Mouse (Mus musculus) heart, embryonic 11.5 days (tissue): Measurements from ENCODE around the gene Adm. TPM values are rescaled to one million over a fixed set of nuclear protein-coding genes. Genes with fewer than 3 reads are reported as not detected.

Source experiments
- ATAC-seq: fragments of 200-750 bp; cut with Nextera tagmentation; replicated peaks from 2 replicates; pipeline ENCODE4 v1.8.0; 2017; ENCODE audit warnings: moderate library complexity; ENCODE audit not compliant: insufficient number of reproducible peaks, low FRiP score, low TSS enrichment
- H3K27ac ChIP-seq: fragments of 300-500 bp; sonication (generic); 2 replicates; pipeline ENCODE4 v1.5.1; 2014; ENCODE audit warnings: mild to moderate bottlenecking, low read depth, low read length
- H3K27me3 ChIP-seq: fragments of 300-500 bp; sonication (generic); 2 replicates; pipeline ENCODE4 v1.6.1; 2014; ENCODE audit warnings: mild to moderate bottlenecking, low read length, mixed read lengths; ENCODE audit not compliant: control insufficient read depth, insufficient read depth
- H3K36me3 ChIP-seq: fragments of 300-500 bp; sonication (generic); 2 replicates; pipeline ENCODE4 v1.6.1; 2014; ENCODE audit warnings: mild to moderate bottlenecking, low read length, moderate library complexity, mixed read lengths; ENCODE audit not compliant: control insufficient read depth, insufficient read depth
- H3K4me1 ChIP-seq: fragments of 300-500 bp; sonication (generic); 2 replicates; pipeline ENCODE4 v1.6.1; 2014; ENCODE audit warnings: low read length; ENCODE audit not compliant: control insufficient read depth, insufficient read depth
- H3K4me2 ChIP-seq: fragments of 300-500 bp; sonication (generic); 2 replicates; pipeline ENCODE4 v1.6.1; 2014; ENCODE audit warnings: mild to moderate bottlenecking, moderate library complexity
- H3K4me3 ChIP-seq: fragments of 300-500 bp; sonication (generic); 2 replicates; pipeline ENCODE4 v1.5.1; 2014; ENCODE audit warnings: low read depth, low read length
- H3K9ac ChIP-seq: fragments of 300-500 bp; sonication (generic); 2 replicates; pipeline ENCODE4 v1.6.1; 2014; ENCODE audit warnings: mild to moderate bottlenecking, low read depth, low read length, moderate library complexity
- H3K9me3 ChIP-seq: fragments of 300-500 bp; sonication (generic); replicated peaks from 2 replicates; pipeline ENCODE4 v1.6.1; 2016; ENCODE audit warnings: low read length; ENCODE audit not compliant: control insufficient read depth
- WGBS: fragments of 180-500 bp; shearing (Covaris S2); extraction: QIAGEN DNeasy Blood & Tissue Kit; methylation state at CpG from one replicate; pipeline ENCODE4 v1.1.7; 2014; ENCODE audit not compliant: insufficient replicate concordance; 5-methylcytosine and 5-hydroxymethylcytosine counted together
- polyA plus RNA-seq: library from polyadenylated mRNA; unstranded; fragments of >200 nt; fragmentation: Nextera tagmentation; extraction: Ambion mirVana; gene quantifications from 2 replicates; pipeline ENCODE4 v1.2.1, GENCODE M21; 2014

Gene Adm
- polyA plus RNA-seq, 1 experiment from 2014 or later: 13.0 TPM

DNA sequence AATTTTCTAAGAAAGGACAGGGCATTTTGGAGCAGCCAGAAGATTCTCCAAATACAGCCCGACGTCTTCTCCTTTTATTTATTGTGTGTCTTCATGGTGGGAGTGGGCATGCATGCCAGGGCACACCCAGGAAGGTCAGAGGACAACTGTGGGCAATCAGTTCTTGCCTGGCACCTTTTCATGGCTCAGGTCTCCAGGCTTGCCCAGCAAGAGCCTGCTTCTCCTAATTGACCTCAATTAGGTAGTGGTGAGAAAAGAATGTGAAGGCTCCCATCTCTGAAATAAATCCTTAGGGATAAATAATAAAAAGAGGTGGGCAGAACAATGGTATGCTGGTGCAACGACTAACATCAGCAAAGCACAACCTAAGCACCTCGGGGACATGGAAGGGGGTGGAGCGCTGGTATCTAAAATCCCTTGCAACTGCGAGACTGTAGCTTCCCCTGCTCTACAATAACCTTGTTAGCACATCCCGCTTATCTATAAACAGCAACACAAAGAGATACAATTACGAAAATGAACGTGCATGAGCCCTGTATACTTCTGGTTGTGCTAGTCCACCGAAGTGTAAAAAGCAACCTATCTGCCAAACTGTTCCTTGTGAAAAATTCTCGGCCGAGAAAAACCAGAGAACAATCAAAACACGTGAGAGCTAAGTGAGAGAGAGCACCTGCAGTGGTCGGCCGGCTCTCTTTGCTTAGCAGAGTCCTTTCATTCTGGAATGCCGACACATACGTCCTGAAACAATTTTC, 13.9 kb upstream of the Adm start:
- 5% methylated on average over 17 of the region's 17 CpGs for WGBS
- Histone ChIP-seq H3K4me1 (peaks cover 8% of the 10 kb centered on the region), H3K27me3 (peaks cover 2% of the 10 kb centered on the region; the same call in 1 of the 2 replicates), H3K9me3 (no peaks in the 10 kb centered on the region), H3K9ac (peak overlapping the region; percentile 94), H3K4me2 (peak overlapping the region; percentile 62), H3K27ac (peak overlapping the region; percentile 99), H3K36me3 (no peaks in the 10 kb centered on the region), H3K4me3 (peak overlapping the region; percentile 91)
- no peak for ATAC-seq

- Histone ChIP-seq H3K4me1 (peaks cover 15% of the 10 kb centered on the region), H3K36me3 (no peaks in the 10 kb centered on the region), H3K9ac (peak within 1 kb of the TSS; percentile 94), H3K9me3 (no peaks in the 10 kb centered on the region), H3K27ac (peak within 1 kb of the TSS; percentile 99), H3K4me3 (peak within 1 kb of the TSS; percentile 91), H3K4me2 (peak within 1 kb of the TSS; percentile 62), H3K27me3 (peaks cover 2% of the 10 kb centered on the region; the same call in 1 of the 2 replicates)
- peak; percentile 89 for ATAC-seq
- WGBS: under 1% methylated on average over 68 of the region's 127 CpGs
These were observed 13.1 kb upstream of the Adm start, which contains the start of gene Sbf2 for GRCm38 (mm10) chr7:110614133-110615063. TSS of gene Sbf2 (minus strand) at chr7:110614922.

DNA sequence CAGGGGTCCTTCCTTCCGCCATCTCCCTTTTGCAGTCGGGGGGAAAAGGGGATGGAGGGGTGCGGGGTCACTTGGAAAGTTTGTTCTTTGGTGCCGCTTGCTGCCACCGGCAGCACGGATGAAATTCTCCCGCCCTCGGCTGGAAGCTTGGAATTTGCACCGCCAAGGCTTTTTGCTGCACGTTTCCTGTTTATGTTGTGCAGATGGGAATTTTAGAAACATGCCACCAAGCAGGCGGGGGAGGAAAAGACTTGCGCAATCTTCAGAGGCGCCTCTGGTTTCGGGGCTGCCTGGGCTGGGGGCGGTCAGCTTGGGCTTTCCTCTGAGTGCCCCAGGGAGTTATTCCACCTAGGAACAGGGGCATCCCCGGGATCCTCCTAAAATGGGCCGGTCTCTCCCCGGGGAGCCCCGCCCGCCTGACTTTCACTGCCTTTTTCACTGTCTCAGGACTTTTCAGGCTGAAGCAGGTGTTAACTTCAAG, 12.3 kb upstream of the Adm start:
- no peaks in the 10 kb centered on the region for H3K9me3 ChIP-seq
- H3K4me3 ChIP-seq: peak overlapping the region; percentile 91
- H3K4me1 ChIP-seq: peaks cover 19% of the 10 kb centered on the region
- H3K27me3 ChIP-seq: peaks cover 2% of the 10 kb centered on the region; the same call in 1 of the 2 replicates
- H3K36me3 ChIP-seq: no peaks in the 10 kb centered on the region
- peak overlapping the region; percentile 94 for H3K9ac ChIP-seq
- peak overlapping the region; percentile 62 for H3K4me2 ChIP-seq
- H3K27ac ChIP-seq: peak overlapping the region; percentile 99
- no peak for ATAC-seq
- WGBS: under 1% methylated on average over 20 of the region's 20 CpGs

DNA sequence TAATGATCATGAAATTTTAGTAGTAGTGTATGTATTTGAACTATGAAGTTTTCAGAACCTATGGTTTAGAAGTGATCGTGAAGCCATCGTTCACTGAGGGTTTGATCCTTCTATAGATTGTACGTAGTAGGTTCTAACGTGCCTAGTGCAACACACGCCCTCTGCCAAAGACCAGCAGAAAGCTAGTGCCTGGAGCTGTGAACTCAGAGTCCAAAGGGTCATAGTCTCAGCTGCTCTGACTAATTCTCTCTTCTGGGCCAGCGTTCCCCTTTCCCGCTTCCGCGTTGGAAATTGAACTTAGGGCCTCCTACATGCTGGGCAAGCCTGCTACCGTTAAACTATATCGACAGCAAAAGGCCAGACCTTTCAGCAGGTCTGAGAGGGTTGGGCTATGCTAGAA, 11.7 kb upstream of the Adm start:
- Histone ChIP-seq H3K27ac (no peak overlapping the region), H3K9me3 (no peaks in the 10 kb centered on the region), H3K4me2 (peak overlapping the region; percentile 62), H3K27me3 (peaks cover 2% of the 10 kb centered on the region; the same call in 1 of the 2 replicates), H3K4me1 (peaks cover 19% of the 10 kb centered on the region), H3K36me3 (no peaks in the 10 kb centered on the region), H3K4me3 (no peak overlapping the region; the same call in 1 of the 2 replicates), H3K9ac (no peak overlapping the region)
- ATAC-seq: no peak
- WGBS: 11% methylated on average over 11 of the region's 11 CpGs

DNA sequence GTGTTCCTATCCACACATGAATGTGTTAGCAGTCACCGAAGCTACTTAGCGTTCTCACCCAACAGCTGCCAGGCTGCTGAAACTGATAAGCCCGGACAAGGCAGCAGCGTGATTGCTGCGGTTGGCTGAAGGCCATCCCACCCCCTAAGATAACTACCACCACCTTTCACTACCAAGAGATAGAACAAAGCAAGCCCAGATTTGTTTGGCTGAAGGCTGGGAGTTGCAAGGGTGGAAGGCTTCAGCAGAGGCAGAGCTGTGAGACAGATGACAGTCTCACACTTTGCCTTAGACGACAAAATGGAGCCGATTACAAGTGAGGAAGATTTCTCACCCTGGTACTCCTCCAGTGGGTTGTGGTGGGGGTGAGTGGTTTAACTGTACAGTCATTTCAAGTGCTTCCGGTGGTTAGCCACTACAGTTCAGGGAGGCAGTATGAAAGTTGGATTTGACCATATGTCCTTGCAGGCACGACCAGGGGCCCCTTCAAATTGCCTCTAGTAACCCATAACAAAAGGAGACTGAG, 8.3 kb upstream of the Adm start:
- Histone ChIP-seq H3K36me3 (no peaks in the 10 kb centered on the region), H3K27me3 (peaks cover 2% of the 10 kb centered on the region; the same call in 1 of the 2 replicates), H3K4me1 (peaks cover 11% of the 10 kb centered on the region), H3K4me3 (no peak overlapping the region), H3K4me2 (peak overlapping the region; percentile 54), H3K9ac (no peak overlapping the region), H3K27ac (peak overlapping the region; percentile 73), H3K9me3 (no peaks in the 10 kb centered on the region)
- ATAC-seq: no peak
- 5% methylated on average over 9 of the region's 9 CpGs for WGBS

DNA sequence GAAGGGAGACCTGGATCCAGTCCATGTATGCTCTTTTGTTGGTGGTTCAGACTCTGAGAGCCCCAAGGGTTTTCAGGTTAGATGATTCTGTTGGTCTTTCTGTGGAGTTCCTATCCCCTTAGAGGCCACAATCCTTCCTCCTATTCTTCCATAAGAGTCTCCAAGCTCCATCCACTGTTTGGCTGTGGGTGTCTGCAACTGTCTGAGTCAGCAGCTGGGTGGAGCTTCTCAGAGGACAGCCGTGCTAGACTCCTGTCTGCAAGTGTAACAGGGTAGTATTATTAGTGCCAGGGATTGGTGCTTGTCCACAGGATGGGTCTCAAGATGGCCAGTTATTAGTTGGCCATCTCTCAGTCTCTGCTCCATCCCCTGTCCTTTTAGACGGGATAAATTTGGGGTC, 3.4 kb upstream of the Adm start:
- H3K4me1 ChIP-seq: peaks cover 27% of the 10 kb centered on the region
- H3K27me3 ChIP-seq: peaks cover 34% of the 10 kb centered on the region
- no peak for ATAC-seq
- H3K9ac ChIP-seq: no peak overlapping the region
- H3K9me3 ChIP-seq: no peaks in the 10 kb centered on the region
- H3K27ac ChIP-seq: no peak overlapping the region
- H3K4me2 ChIP-seq: no peak overlapping the region
- H3K4me3 ChIP-seq: no peak overlapping the region
- WGBS: 41% methylated on average over 2 of the region's 2 CpGs
- no peaks in the 10 kb centered on the region for H3K36me3 ChIP-seq

- Histone ChIP-seq H3K36me3 (no peaks in the 10 kb centered on the region), H3K4me2 (no peak overlapping the region), H3K4me1 (peaks cover 23% of the 10 kb centered on the region), H3K9ac (no peak overlapping the region), H3K27ac (no peak overlapping the region), H3K9me3 (no peaks in the 10 kb centered on the region), H3K27me3 (peaks cover 36% of the 10 kb centered on the region), H3K4me3 (no peak overlapping the region)
- no peak for ATAC-seq
- 83% methylated on average over 13 of the region's 13 CpGs for WGBS
These were observed 2.5 kb upstream of the Adm start for GRCm38 (mm10) chr7:110624961-110625360.

GRCm38 (mm10) chr7:110625489-110625888, 2.0 kb upstream of the Adm start:
- no peak overlapping the region for H3K27ac ChIP-seq
- peaks cover 24% of the 10 kb centered on the region for H3K4me1 ChIP-seq
- H3K9ac ChIP-seq: no peak overlapping the region
- no peaks in the 10 kb centered on the region for H3K9me3 ChIP-seq
- ATAC-seq: no peak
- peaks cover 36% of the 10 kb centered on the region for H3K27me3 ChIP-seq
- no peaks in the 10 kb centered on the region for H3K36me3 ChIP-seq
- WGBS: 65% methylated on average over 10 of the region's 10 CpGs
- H3K4me2 ChIP-seq: peak overlapping the region; percentile 92
- peak overlapping the region; percentile 62; the same call in 1 of the 2 replicates for H3K4me3 ChIP-seq
